Mouse (Mus musculus) neural tube, embryonic 15.5 days (tissue): Measurements from ENCODE around the gene Atxn7l1. TPM values are rescaled to one million over a fixed set of nuclear protein-coding genes. Genes with fewer than 3 reads are reported as not detected.
"Not testable (repeated sequence)": the region's sequence is repeated elsewhere in the genome, so short reads cannot be mapped to it uniquely, and the experiment has no call there.

ENCODE experiments used
- ATAC-seq: fragments of 200-750 bp; cut with Nextera tagmentation; 2 replicates; pipeline ENCODE4 v1.8.0; 2017; ENCODE audit warnings: mild to moderate bottlenecking, moderate TSS enrichment, moderate library complexity; ENCODE audit not compliant: low FRiP score
- H3K27ac ChIP-seq: fragments of 300-500 bp; sonication (generic); replicated peaks from 2 replicates; pipeline ENCODE4 v1.5.1; 2015; ENCODE audit warnings: mild to moderate bottlenecking, inconsistent platforms
- H3K27me3 ChIP-seq: fragments of 300-500 bp; sonication (generic); replicated peaks from 2 replicates; pipeline ENCODE4 v1.6.1; 2015; ENCODE audit warnings: inconsistent platforms
- H3K36me3 ChIP-seq: fragments of 300-500 bp; sonication (generic); 2 replicates; pipeline ENCODE4 v1.6.1; 2015; ENCODE audit warnings: inconsistent platforms
- H3K4me1 ChIP-seq: fragments of 300-500 bp; sonication (generic); 2 replicates; pipeline ENCODE4 v1.6.1; 2015; ENCODE audit warnings: inconsistent platforms
- H3K4me2 ChIP-seq: fragments of 300-500 bp; sonication (generic); 2 replicates; pipeline ENCODE4 v1.6.1; 2015; ENCODE audit warnings: inconsistent platforms, mild to moderate bottlenecking, moderate library complexity
- H3K4me3 ChIP-seq: fragments of 300-500 bp; sonication (generic); replicated peaks from 2 replicates; pipeline ENCODE4 v1.5.1; 2015; ENCODE audit warnings: mild to moderate bottlenecking, inconsistent platforms
- H3K9ac ChIP-seq: fragments of 300-500 bp; sonication (generic); replicated peaks from 2 replicates; pipeline ENCODE4 v1.6.1; 2015; ENCODE audit warnings: mild to moderate bottlenecking, inconsistent platforms
- H3K9me3 ChIP-seq: fragments of 300-500 bp; sonication (generic); replicated peaks from 2 replicates; pipeline ENCODE4 v1.6.1; 2016; ENCODE audit warnings: inconsistent platforms
- WGBS: fragments of 180-500 bp; shearing (Covaris S2); methylation state at CpG from one replicate; pipeline ENCODE4 v1.1.7; 2015; ENCODE audit warnings: mixed read lengths; 5-methylcytosine and 5-hydroxymethylcytosine counted together
- polyA plus RNA-seq: library from polyadenylated mRNA; unstranded; fragments of >200 nt; fragmentation: Nextera tagmentation; extraction: Ambion mirVana; gene quantifications from 2 replicates; pipeline ENCODE4 v1.2.1, GENCODE M21; 2015

The Atxn7l1 gene
- polyA plus RNA-seq, 1 experiment from 2014 or later, result 19.4 TPM

GRCm38 (mm10) chr12:33153850-33154249 is 6.4 kb downstream of the Atxn7l1 start:
- peaks cover 4% of the 10 kb centered on the region; the same call in 1 of the 2 replicates for H3K36me3 ChIP-seq
- H3K4me1 ChIP-seq, result peaks cover 48% of the 10 kb centered on the region
- H3K4me3 ChIP-seq, result no peak overlapping the region
- no peaks in the 10 kb centered on the region for H3K9me3 ChIP-seq
- ATAC-seq, result no peak
- WGBS, result 97% methylated on average over 3 of the region's 3 CpGs
- H3K27ac ChIP-seq, result no peak overlapping the region
- H3K9ac ChIP-seq, result no peak overlapping the region
- no peaks in the 10 kb centered on the region for H3K27me3 ChIP-seq
- no peak overlapping the region for H3K4me2 ChIP-seq

- H3K9me3 ChIP-seq, result no peaks in the 10 kb centered on the region
- WGBS, result 83% methylated on average over 3 of the region's 3 CpGs
- H3K4me2 ChIP-seq, result no peak overlapping the region
- peaks cover 4% of the 10 kb centered on the region; the same call in 1 of the 2 replicates for H3K36me3 ChIP-seq
- H3K4me3 ChIP-seq, result no peak overlapping the region
- ATAC-seq, result no peak
- no peaks in the 10 kb centered on the region for H3K27me3 ChIP-seq
- peaks cover 39% of the 10 kb centered on the region for H3K4me1 ChIP-seq
- H3K9ac ChIP-seq, result no peak overlapping the region
- H3K27ac ChIP-seq, result no peak overlapping the region
Observed at GRCm38 (mm10) chr12:33154732-33155131, 7.2 kb downstream of the Atxn7l1 start.

- WGBS, result 88% methylated on average over 7 of the region's 7 CpGs
- H3K4me2 ChIP-seq, result no peak overlapping the region
- no peak overlapping the region for H3K9ac ChIP-seq
- peaks cover 4% of the 10 kb centered on the region; the same call in 1 of the 2 replicates for H3K36me3 ChIP-seq
- H3K9me3 ChIP-seq, result no peaks in the 10 kb centered on the region
- peaks cover 32% of the 10 kb centered on the region for H3K4me1 ChIP-seq
- peak overlapping the region; percentile 50; the same call in 1 of the 2 replicates for H3K27ac ChIP-seq
- H3K27me3 ChIP-seq, result no peaks in the 10 kb centered on the region
- ATAC-seq, result 0 out of 2 replicates have a peak, but pooled peaks have one; percentile 15
- no peak overlapping the region for H3K4me3 ChIP-seq
Observed at GRCm38 (mm10) chr12:33156334-33157018, 9.0 kb downstream of the Atxn7l1 start.

- Histone ChIP-seq H3K4me3 (no peak overlapping the region), H3K9ac (no peak overlapping the region), H3K27ac (no peak overlapping the region), H3K9me3 (no peaks in the 10 kb centered on the region), H3K36me3 (peaks cover 4% of the 10 kb centered on the region; the same call in 1 of the 2 replicates), H3K4me1 (peaks cover 45% of the 10 kb centered on the region), H3K27me3 (no peaks in the 10 kb centered on the region), H3K4me2 (no peak overlapping the region)
- no peak for ATAC-seq
- 68% methylated on average over 8 of the region's 8 CpGs for WGBS
Observed at GRCm38 (mm10) chr12:33158256-33158655, 10.8 kb downstream of the Atxn7l1 start.

- WGBS, result 72% methylated on average over 7 of the region's 7 CpGs
- Histone ChIP-seq H3K27me3 (no peaks in the 10 kb centered on the region), H3K9ac (no peak overlapping the region), H3K36me3 (peaks cover 3% of the 10 kb centered on the region; the same call in 1 of the 2 replicates), H3K4me2 (no peak overlapping the region), H3K9me3 (no peaks in the 10 kb centered on the region), H3K4me3 (no peak overlapping the region), H3K27ac (no peak overlapping the region), H3K4me1 (peaks cover 41% of the 10 kb centered on the region)
- ATAC-seq, result no peak
Observed at GRCm38 (mm10) chr12:33160406-33160805, 12.9 kb downstream of the Atxn7l1 start.

- 0 out of 2 replicates have a peak overlapping the region, but pooled peaks have one; percentile 11 for H3K4me2 ChIP-seq
- peak overlapping the region; percentile 58 for H3K27ac ChIP-seq
- WGBS, result 14% methylated on average over 12 of the region's 12 CpGs
- no peak overlapping the region for H3K9ac ChIP-seq
- peak; percentile 69 for ATAC-seq
- no peaks in the 10 kb centered on the region for H3K9me3 ChIP-seq
- H3K4me3 ChIP-seq, result no peak overlapping the region
- peaks cover 31% of the 10 kb centered on the region for H3K4me1 ChIP-seq
- no peaks in the 10 kb centered on the region for H3K36me3 ChIP-seq
- no peaks in the 10 kb centered on the region for H3K27me3 ChIP-seq
Observed at GRCm38 (mm10) chr12:33162541-33162940, 15.0 kb downstream of the Atxn7l1 start.

- peaks cover 22% of the 10 kb centered on the region for H3K4me1 ChIP-seq
- not testable (repeated sequence) for H3K36me3 ChIP-seq, H3K9me3 ChIP-seq, ATAC-seq, H3K4me3 ChIP-seq, H3K9ac ChIP-seq, H3K4me2 ChIP-seq, H3K27ac ChIP-seq, H3K27me3 ChIP-seq
- WGBS, result 86% methylated on average over 5 of the region's 5 CpGs
Observed at GRCm38 (mm10) chr12:33164019-33164418, 16.5 kb downstream of the Atxn7l1 start.

- no peak overlapping the region for H3K4me3 ChIP-seq
- no peak overlapping the region for H3K27ac ChIP-seq
- no peak overlapping the region for H3K4me2 ChIP-seq
- ATAC-seq, result no peak
- no peaks in the 10 kb centered on the region for H3K27me3 ChIP-seq
- peaks cover 20% of the 10 kb centered on the region for H3K4me1 ChIP-seq
- no peaks in the 10 kb centered on the region for H3K9me3 ChIP-seq
- no peaks in the 10 kb centered on the region for H3K36me3 ChIP-seq
- H3K9ac ChIP-seq, result no peak overlapping the region
- WGBS, result 56% methylated on average over 8 of the region's 8 CpGs
Observed at GRCm38 (mm10) chr12:33166712-33167111, 19.2 kb downstream of the Atxn7l1 start.

- WGBS, result 75% methylated on average over 5 of the region's 5 CpGs
- no peak for ATAC-seq
- Histone ChIP-seq H3K36me3 (no peaks in the 10 kb centered on the region), H3K4me3 (no peak overlapping the region), H3K27me3 (no peaks in the 10 kb centered on the region), H3K4me2 (no peak overlapping the region), H3K4me1 (peaks cover 13% of the 10 kb centered on the region), H3K27ac (no peak overlapping the region), H3K9ac (no peak overlapping the region), H3K9me3 (no peaks in the 10 kb centered on the region)
Observed at GRCm38 (mm10) chr12:33167545-33167944, 20.1 kb downstream of the Atxn7l1 start.

GRCm38 (mm10) chr12:33168491-33168890 is 21.0 kb downstream of the Atxn7l1 start:
- no peaks in the 10 kb centered on the region for H3K9me3 ChIP-seq
- no peak overlapping the region for H3K4me2 ChIP-seq
- H3K36me3 ChIP-seq, result no peaks in the 10 kb centered on the region
- H3K9ac ChIP-seq, result no peak overlapping the region
- H3K4me3 ChIP-seq, result no peak overlapping the region
- H3K27ac ChIP-seq, result no peak overlapping the region
- ATAC-seq, result no peak
- H3K27me3 ChIP-seq, result no peaks in the 10 kb centered on the region
- 98% methylated on average over 2 of the region's 2 CpGs for WGBS
- peaks cover 10% of the 10 kb centered on the region; the same call in 1 of the 2 replicates for H3K4me1 ChIP-seq

GRCm38 (mm10) chr12:33169777-33170494 is 22.4 kb downstream of the Atxn7l1 start:
- no peak overlapping the region for H3K4me2 ChIP-seq
- peaks cover 19% of the 10 kb centered on the region for H3K4me1 ChIP-seq
- H3K27ac ChIP-seq, result no peak overlapping the region
- 93% methylated on average over 11 of the region's 11 CpGs for WGBS
- no peak overlapping the region for H3K4me3 ChIP-seq
- H3K36me3 ChIP-seq, result no peaks in the 10 kb centered on the region
- no peak for ATAC-seq
- H3K9ac ChIP-seq, result no peak overlapping the region
- H3K9me3 ChIP-seq, result no peaks in the 10 kb centered on the region
- H3K27me3 ChIP-seq, result no peaks in the 10 kb centered on the region

- Histone ChIP-seq H3K4me2 (no peak overlapping the region), H3K9ac (no peak overlapping the region), H3K27me3 (no peaks in the 10 kb centered on the region), H3K27ac (no peak overlapping the region), H3K4me3 (no peak overlapping the region), H3K9me3 (no peaks in the 10 kb centered on the region), H3K4me1 (peaks cover 28% of the 10 kb centered on the region), H3K36me3 (no peaks in the 10 kb centered on the region)
- ATAC-seq, result no peak
- 93% methylated on average over 7 of the region's 7 CpGs for WGBS
Observed at GRCm38 (mm10) chr12:33170822-33171221, 23.3 kb downstream of the Atxn7l1 start.
